In the genomic region with DNA sequence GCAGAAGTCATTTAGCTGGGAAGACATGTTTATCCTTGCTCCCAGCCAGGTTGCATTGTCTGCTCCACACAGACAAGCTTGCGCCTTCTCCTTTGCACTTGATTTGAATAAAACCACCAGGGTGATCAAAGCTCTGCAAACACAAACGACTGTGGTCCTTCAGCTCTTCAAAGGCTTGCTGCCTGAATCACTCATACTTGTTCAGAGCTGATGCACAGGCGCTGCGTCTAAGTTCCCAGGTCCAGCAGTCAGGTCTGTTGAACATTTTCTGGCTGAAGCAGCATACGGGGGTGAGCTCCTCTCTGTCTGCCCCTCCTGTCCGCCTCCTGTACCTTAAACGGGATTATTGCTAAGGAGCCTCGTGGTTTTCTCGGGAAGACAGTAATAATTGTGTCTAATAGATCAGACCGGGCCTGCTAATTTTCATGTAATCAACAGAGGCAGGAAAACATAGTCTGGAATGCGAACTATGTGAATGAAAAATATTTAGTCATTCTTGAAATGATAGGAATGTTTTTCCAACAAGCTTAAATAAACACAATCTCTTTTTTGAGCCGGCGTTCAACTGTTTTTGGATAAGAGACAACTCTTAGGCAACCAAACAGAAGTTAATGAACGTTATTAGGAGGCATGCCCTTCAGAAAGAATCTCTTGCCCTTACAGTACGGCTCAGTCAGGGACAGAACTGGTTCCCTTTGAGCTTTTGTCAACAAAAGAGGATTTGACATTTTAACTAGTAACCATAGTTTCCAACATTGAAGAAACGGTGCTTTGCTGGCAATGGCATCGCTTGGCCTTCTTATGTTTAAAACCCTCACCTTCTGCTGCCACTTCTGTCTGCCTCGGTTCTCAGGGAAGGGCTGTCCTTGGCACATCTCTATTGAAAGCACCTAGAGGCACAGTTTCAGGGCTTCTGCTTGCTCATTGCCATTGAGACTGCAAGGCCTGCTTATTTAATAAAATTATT, we compare ENCODE assay signal across 9 mouse cellular contexts.
A peak's percentile ranks its signal among the peaks of the same experiment; 100 is the strongest.
DNase-seq lines count a peak whose midpoint lies in the region; TF ChIP-seq lines count a peak whose summit lies in the region.
"Had no signal": no experiment of that assay in that cellular context is flagged by ENCODE, and none has a peak within 500 bp of the region (broad histone marks: within the 10 kb centered on the region; RNA-seq: fewer than 3 reads in every experiment).

No protein-coding gene starts in this region.

- no peak for TF ChIP-seq POLR2A in cortical plate, adult 2 months (IDR thresholded peaks at IDR 0.05; ENCODE audit: extremely low read depth, insufficient read depth, low read length)

- peak; percentile 52 for DNase-seq in kidney, adult 9 months
- no peak for DNase-seq in kidney, adult 11 months
- peak; percentile 45 for DNase-seq in gonadal fat pad, adult 2 months (ENCODE audit: low read depth)
- DNase-seq in mesoderm, embryonic 11.5 days (ENCODE audit: low read depth, low spot score), result peak; percentile 27
- DNase-seq in T-cell, adult 2 months (ENCODE audit: low spot score), result no peak
- no peak for DNase-seq in right cerebral cortex, adult 18-20 months
- DNase-seq in cerebellum, adult 11 months, result no peak

- 0 out of 2 replicates have a peak overlapping the region, but pooled peaks have one; percentile 78 for H3K27ac ChIP-seq in cortical plate, adult 2 months (ENCODE audit: insufficient read depth, low read length)
- H3K27ac ChIP-seq: embryonic facial prominence, embryonic 13.5 days had no signal

- no peak for TF ChIP-seq CTCF in cortical plate, adult 2 months (IDR thresholded peaks at IDR 0.05; ENCODE audit: extremely low read depth, insufficient read depth, low read length)

- no peaks in the 10 kb centered on the region for H3K4me1 ChIP-seq in cortical plate, adult 2 months (ENCODE audit: control insufficient read depth, insufficient read depth, low read length)

- no peak overlapping the region for H3K4me3 ChIP-seq in cortical plate, adult 2 months (ENCODE audit: insufficient read depth, low read length)
- H3K4me3 ChIP-seq: embryonic facial prominence, embryonic 13.5 days had no signal

Comparison
In these comparisons a context has a peak if more than half of its experiments do, and no peak if none do; other contexts are left out.
1. DNase-seq: peak in kidney, adult 9 months (single experiment), gonadal fat pad, adult 2 months (single experiment) and mesoderm, embryonic 11.5 days (single experiment); none in kidney, adult 11 months (single experiment), T-cell, adult 2 months (single experiment), right cerebral cortex, adult 18-20 months (single experiment) and cerebellum, adult 11 months (single experiment).